Mouse (Mus musculus): ENCODE results near the gene Sdhaf1.

Sdhaf1 gene

GRCm38 (mm10) chr7:30325364-30325763 lies 1.7 kb upstream of the Sdhaf1 start:
- DNase-seq (ENCODE audit: low read depth, low spot score): peak; percentile 69

DNA sequence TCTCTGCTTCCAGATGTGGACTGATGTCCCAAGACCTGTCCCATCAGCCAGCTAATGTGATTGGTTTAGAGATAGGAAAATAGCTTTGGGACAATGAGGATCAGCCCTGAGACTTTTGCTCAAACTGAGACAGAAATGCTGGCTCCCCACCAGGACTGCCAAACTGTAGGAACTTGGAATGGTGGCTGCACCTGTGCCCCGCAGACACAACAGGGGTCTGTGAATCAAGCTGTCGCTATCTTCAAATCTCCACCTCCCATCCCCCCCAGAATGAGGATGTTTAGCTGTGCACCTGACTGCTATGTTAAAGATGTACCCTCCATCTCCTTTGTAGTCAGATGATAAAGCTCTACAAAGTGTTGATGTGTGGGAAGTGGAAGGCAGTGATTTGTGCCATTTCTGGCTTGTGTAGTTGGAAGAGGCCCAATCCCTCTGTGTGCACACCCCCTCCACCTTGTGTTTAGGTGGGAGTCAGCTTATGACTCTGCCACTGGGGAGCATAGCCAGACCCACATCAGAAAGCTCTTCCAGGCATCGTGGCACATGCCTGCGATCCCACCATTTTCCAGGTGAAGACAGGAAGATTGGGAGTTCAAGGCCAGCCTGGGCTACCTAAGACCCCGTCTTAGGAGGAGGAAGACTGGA lies 727 bp upstream of the Sdhaf1 start:
- no peak for DNase-seq (ENCODE audit: low read depth, low spot score)

DNA sequence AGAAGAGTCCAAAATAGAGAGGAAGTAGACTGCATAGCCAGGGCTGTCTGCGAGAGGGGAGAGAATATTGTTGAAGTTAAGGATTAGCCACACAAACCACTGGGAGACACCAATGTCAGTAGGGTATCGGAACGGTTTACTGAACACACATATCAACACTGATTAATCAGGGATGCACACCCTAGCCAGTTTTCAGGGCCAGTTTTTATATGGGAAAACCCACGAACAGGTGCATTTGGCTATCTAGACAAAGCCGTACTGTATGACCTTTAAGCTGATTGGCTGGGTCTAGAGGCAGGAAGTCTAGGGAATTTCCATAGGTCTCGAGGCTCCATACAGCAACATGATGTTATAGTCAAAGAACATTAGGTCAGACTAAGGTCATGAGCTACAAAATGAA lies 830 bp downstream of the Sdhaf1 start:
- no peak for DNase-seq (ENCODE audit: low read depth, low spot score)

GRCm38 (mm10) chr7:30322285-30322667 lies 1.4 kb downstream of the Sdhaf1 start:
- DNase-seq (ENCODE audit: low read depth, low spot score): peak; percentile 97

DNA sequence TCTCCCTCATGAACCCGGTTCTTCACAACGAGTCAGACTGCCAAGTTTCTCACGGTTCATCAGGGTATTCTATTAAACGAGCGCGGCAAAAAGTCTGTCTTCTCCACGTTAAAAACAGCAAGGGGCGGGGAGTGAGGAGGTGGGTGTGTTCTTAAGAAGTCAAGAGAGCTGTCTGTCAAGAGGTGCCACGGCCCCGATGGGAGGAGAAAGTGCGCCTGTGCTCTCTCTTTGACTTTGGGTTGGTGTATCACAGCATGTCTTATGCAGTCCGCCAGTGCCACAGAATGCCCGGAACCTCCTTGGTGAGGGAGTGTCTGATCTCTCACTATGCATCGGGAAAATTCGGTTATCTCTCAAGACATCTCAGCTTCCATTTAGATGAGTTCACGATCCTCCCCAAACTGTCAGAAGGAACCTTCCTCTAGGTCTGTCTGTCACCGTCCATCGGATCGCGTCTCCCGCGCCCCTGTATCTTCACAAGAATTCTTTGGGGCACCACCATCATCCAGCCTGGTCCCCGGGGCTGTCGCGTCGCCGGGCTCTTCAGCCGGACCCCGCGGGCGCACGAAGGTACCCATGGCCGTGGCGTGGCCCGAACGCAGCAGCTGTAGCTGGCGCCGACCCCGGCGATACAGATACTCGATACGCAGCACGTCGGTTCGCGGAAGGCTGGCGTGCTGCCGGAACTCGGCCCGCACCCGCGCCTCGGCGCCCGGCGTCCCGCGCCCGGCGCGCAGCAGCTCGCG lies 2.0 kb downstream of the Sdhaf1 start, which contains the start of gene E130208F15Rik:
E130208F15Rik (plus strand) TSS at position 202 of the 746 bp plus-strand sequence.
- DNase-seq (ENCODE audit: low read depth, low spot score): peak; percentile 41

GRCm38 (mm10) chr7:30320946-30321345 lies 2.7 kb downstream of the Sdhaf1 start:
- DNase-seq (ENCODE audit: low read depth, low spot score): no peak

DNA sequence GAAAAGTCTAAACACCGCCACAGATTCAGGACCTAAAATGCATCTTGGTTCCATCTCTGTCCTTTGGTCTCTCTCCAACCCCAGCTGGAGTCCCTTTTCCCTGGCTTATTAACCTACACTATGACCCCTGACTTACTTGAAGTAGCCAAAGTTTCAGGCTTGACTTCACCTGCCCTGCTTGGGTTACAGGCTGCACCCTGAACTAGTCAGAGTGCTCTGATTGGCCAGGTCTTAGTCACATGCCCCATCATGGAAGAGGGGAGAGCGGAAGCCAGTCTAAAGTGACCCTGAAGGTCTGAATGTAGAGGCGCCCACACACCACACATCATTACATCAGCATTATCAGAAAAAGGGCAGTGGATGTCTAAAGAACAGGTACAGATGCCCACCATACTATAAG lies 5.6 kb downstream of the Sdhaf1 start:
- DNase-seq (ENCODE audit: low read depth, low spot score): no peak

DNA sequence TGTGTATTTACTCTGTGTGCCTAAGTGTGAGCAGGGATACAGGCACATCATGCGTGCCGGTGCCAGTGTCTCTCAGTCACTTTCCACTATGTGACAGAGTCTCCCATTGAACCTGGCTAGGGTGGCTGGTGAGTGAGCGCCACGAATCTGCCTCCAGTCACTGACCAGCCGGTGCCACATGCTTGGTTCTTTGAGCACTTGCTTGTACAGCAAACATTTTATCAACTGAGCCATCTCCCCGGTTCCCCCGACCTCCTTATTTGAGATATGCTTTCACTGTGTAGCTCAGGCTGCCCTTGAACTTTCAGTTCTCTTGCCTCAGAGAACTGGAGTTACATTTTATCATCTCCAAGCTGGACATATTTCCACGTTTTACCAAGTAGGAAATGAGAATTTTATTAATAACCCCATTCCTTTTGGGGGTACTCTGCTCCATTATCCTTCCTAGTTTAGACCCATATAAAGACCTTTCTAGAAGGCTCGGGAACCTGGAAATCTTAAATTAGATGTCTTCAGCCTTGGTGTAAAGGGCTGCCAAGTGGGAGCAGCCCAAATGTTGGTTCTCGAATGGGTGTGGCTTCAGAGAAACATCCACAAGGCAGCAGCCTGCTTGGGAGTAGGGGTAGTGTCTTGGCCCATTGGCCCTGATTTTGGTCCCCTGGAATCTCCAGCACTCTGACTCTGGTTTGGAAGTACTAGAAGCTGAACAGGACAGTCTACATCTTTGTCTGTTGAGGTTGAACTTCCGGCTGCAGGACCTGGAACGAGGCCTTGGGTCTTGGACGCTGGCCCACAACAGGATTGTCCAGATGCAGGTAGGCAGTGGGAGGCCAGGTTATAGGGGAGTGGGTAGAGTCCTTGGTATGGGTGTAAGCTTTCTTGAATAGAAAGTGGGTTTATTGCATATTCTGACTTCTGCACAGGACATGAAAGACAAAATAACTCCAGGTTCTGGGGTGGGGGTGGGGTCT lies 7.9 kb downstream of the Sdhaf1 start:
- no peak for DNase-seq (ENCODE audit: low read depth, low spot score)

DNA sequence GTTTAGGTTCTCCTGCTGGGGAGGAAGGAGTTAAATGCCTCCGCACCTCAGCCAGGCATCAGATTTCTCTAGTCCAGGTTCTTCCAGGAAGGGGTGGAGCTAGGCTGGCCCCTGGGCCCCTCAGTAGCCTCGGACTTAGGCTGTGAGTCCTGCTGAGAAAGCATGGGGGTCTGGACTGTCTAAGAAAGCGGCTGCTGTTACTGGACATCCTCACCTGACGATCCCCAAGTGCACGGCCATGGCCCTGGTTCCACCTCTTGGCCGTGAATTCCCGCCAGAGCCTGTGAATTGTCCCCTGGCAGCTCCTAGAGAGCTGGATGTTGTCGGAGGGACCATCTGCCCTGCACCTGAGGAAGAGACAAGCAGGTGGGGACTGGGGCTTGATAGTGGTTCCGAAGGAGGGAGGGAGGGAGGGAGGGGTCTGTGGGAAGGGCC lies 9.0 kb downstream of the Sdhaf1 start, which contains the start of gene Syne4:
Syne4 (plus strand) TSS at position 87 of the 435 bp plus-strand sequence.
- DNase-seq (ENCODE audit: low read depth, low spot score): peak; percentile 58

DNA sequence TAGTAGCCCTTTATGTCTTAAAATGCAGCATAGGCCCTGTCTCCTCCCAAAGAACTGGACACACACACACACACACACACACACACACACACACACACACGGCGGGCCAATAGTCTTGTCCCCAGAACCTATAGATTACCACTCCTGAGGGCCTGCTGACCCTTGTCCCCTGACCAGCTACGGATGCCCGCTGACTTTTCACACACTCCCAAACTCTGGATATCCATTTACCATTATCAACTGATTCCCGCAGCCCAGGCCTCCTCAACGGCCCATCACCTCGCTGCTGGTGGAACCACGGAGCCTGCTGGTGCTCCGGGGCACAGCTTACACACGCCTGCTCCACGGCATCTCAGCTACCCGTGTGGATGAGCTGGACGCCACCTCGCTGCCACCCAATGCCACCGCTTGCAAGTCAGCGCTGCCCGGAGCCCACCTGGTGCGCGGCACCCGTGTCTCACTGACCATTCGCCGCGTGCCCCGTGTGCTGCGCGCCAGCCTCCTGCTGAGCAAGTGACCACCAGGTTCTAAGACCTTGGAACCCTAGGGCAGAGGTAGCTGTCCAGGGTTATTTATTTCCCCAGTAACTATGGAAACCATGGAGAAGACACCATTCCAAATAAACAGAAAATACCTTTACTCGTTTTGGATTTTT lies 9.9 kb downstream of the Sdhaf1 start:
- no peak for DNase-seq (ENCODE audit: low read depth, low spot score)

- DNase-seq (ENCODE audit: low read depth, low spot score): no peak
Observed at GRCm38 (mm10) chr7:30310136-30310535, 13.6 kb downstream of the Sdhaf1 start.

GRCm38 (mm10) chr7:30309395-30310129 lies 14.1 kb downstream of the Sdhaf1 start:
- DNase-seq (ENCODE audit: low read depth, low spot score): no peak

DNA sequence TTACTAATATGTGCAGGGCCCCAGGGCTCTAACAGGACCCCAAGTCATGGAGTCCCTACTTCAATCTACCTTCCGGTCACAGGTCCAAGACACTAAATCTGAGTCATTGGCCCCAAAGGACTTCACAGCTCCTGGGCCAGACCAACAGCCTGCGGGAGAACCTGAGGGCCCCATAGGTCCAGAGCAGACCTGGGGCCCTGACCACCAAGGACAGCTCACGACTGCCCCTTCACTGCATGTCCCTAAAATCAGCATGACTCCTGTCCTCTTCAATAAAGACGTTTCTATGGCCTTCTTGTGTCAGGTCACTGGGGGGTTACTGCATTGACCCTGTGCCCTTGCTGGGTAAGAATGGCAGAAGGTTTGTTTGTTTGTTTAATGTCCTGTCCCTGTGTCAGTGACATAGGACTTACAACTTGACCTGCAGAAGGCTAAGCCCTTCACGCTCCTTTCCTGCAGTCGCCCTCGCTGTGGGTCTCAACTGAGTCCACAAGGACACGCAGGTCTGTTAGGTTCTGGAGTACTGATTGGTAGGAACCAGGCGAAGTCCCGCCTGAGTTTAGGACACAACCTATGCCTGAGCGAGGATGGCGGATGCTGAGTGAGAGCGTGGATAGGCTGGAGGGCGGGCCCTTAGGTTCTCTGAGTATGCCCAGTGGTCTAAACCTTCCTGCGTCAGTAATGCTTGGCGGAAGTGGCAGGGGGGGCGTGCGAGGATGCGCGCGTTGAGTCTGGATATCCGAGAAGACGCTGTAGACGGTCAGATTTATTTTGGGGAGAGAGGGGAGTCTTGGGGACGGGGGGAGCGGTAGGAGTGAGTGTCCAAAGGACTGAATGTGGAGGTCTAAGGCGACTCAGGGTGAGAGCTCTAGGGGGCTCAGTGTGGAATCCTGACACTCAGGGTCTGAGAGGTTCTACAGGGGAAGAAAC lies 15.4 kb downstream of the Sdhaf1 start, which contains the start of gene Alkbh6:
Alkbh6 (plus strand) TSS at position 642 of the 930 bp plus-strand sequence.
- peak; percentile 95 for DNase-seq (ENCODE audit: low read depth, low spot score)

GRCm38 (mm10) chr7:30306083-30306779 lies 17.5 kb downstream of the Sdhaf1 start:
- DNase-seq (ENCODE audit: low read depth, low spot score): no peak

DNA sequence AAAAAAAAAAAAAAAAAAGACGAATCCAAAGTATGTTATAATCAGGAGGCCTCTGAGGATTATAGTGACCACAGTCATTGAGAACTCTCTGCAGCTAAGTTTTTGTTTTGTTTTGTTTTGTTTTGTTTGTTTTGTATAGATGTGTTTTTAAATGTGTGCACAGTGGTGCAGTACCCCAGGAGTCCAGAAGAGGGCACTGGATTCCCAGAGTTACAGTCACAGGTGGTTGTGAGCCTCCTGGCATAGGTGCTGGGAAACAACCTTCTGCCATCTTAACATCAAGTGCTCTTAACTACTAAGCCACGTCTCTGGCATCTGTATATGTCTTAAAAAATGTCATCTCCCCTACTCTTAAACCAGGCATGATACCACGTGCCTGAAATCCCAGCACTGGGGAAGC lies 22.8 kb downstream of the Sdhaf1 start:
- DNase-seq (ENCODE audit: low read depth, low spot score): peak; percentile 30

DNA sequence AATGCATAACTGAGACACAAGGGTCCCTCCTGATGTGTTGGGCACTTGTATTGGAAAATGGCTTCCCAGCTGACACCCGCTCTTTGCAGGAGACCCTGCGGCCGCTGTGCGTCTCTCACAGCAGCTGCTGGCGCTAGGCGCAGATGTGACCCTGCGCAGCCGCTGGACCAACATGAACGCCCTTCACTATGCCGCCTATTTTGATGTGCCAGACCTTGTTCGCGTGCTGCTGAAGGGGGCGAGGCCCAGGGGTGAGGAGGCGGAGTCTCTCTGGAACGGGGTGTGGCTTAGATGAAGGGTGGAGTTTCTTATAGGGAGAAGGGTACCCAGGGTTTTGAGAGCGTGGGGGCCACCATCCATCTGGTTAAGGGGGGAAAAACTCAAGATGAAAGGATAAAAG lies 26.4 kb downstream of the Sdhaf1 start:
- DNase-seq (ENCODE audit: low read depth, low spot score): no peak

DNA sequence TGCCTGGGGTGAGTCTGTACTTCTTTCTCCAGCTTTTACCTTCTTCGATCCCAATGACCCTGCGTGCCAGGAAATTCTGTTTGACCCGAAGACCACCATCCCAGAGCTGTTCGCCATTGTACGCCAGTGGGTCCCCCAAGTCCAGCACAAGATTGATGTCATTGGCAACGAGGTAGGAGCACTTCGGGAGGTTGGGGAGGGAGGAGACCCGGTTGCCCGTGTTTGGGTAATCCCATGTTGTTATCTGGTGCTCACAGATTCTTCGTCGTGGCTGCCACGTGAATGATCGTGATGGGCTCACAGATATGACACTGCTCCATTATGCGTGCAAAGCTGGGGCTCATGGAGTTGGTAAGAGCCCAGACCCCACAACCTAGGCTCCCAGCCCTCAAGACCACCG lies 26.9 kb downstream of the Sdhaf1 start:
- no peak for DNase-seq (ENCODE audit: low read depth, low spot score)

DNA sequence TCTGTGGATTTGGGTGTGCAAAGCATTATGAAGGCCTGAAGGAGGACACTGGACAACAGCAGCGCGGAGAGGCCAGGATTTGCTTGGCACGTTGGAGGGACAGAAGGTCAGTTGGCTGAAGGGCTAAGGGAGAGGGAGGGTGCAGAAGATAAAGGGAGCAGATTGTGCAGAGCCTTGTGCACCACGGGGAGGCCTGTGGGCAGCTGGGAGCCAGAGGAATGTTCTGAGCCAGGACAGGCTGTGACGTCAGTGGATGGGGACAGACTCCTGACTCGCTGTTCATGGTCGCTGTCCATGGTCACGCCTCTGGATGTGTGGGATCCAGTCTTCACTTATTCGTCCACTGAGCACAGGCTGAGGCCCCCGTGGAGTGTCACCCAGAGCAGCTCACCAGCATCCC lies 28.6 kb downstream of the Sdhaf1 start:
- no peak for DNase-seq (ENCODE audit: low read depth, low spot score)

DNA sequence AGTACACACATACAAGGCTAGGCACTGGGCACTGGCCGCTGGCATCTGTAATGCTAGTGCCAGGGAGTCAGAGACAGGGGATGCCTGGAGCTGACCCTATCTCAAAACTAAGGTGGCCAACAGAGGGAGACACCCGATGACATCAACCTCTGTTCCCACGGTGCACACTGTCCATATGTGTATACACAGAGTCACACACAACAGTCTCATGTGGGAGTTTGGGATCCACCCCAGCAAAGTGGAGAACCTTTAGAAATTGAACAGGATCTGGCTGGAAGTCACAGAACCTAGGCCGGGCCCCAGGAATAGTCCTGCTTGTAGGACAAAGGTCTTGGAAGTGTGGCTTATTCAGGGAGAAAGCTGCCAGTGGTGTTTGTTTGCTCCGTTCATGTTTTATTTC lies 29.4 kb downstream of the Sdhaf1 start:
- DNase-seq (ENCODE audit: low read depth, low spot score): no peak

All from mesoderm, embryonic 11.5 days (tissue).